Comparison of ENCODE assay signal across 11 mouse cellular contexts in genomic region chr19:40356536-40357522, GRCm38 (mm10).
DNase-seq lines count a peak whose midpoint lies in the region.
"Had no signal": no experiment of that assay in that cellular context is flagged by ENCODE, and none has a peak within 500 bp of the region (broad histone marks: within the 10 kb centered on the region; RNA-seq: fewer than 3 reads in every experiment).

No protein-coding gene starts in this region.

- peak overlapping the region; percentile 97 for H3K27ac ChIP-seq in brown adipose tissue, adult 24 weeks (replicated peaks; ENCODE audit: low read depth, low read length)

- peak overlapping the region; percentile 64 for H3K4me3 ChIP-seq in brown adipose tissue, adult 24 weeks (ENCODE audit: insufficient read depth, low read depth, low read length)

- peak; percentile 70 for DNase-seq in adrenal gland, postnatal 10 days
- no peak for DNase-seq in adrenal gland, adult 18-20 months (ENCODE audit: low spot score in 2 of 2)
- DNase-seq in kidney, adult 8-10 months: peak; percentile 38 to 51
- no peak for DNase-seq in kidney, postnatal 14 days
- DNase-seq in kidney, postnatal 25 days: peak; percentile 38 to 74
- DNase-seq in left cerebral cortex, adult 11 months (ENCODE audit: low spot score): no peak
- no peak for DNase-seq in layer of hippocampus, postnatal 36 days
- DNase-seq: B cell, adult 2 months; lung, postnatal 4 days; spleen, adult 18-20 months had no signal

- peaks cover 38% of the 10 kb centered on the region for H3K4me1 ChIP-seq in brown adipose tissue, adult 24 weeks (ENCODE audit: control insufficient read depth, insufficient read depth, insufficient read length, low read length)

Comparison
In these comparisons a context has a peak if more than half of its experiments do, and no peak if none do; other contexts are left out.
1. DNase-seq: peak in adrenal gland, postnatal 10 days (single experiment), kidney, adult 8-10 months (2 of 2) and kidney, postnatal 25 days (2 of 2); none in adrenal gland, adult 18-20 months (0 of 2), kidney, postnatal 14 days (single experiment), left cerebral cortex, adult 11 months (single experiment) and layer of hippocampus, postnatal 36 days (0 of 2).